Mouse (Mus musculus) lung, postnatal 14 days (tissue): ENCODE measurements around the gene Serpina3n.
"Not testable (repeated sequence)": the region's sequence is repeated elsewhere in the genome, so short reads cannot be mapped to it uniquely, and the experiment has no call there.

ENCODE experiments used
- DNase-seq: peaks from one replicate; pipeline ENCODE4 v3.0.0; 2021

Gene Serpina3n

GRCm38 (mm10) chr12:104440087-104440760 lies 33.7 kb downstream of the Serpina3n start:
- peak; percentile 86 for DNase-seq

GRCm38 (mm10) chr12:104443716-104444115 lies 37.2 kb downstream of the Serpina3n start:
- no peak for DNase-seq

- DNase-seq = not testable (repeated sequence)
Measured at GRCm38 (mm10) chr12:104447056-104447455, 40.5 kb downstream of the Serpina3n start.

- peak; percentile 70 for DNase-seq
Measured at GRCm38 (mm10) chr12:104448099-104448498, 41.6 kb downstream of the Serpina3n start.

GRCm38 (mm10) chr12:104450257-104450656 lies 43.7 kb downstream of the Serpina3n start:
- DNase-seq = no peak

GRCm38 (mm10) chr12:104453002-104453401 lies 46.5 kb downstream of the Serpina3n start:
- no peak for DNase-seq

- DNase-seq = no peak
Measured at GRCm38 (mm10) chr12:104459377-104459776, 52.8 kb downstream of the Serpina3n start.

- DNase-seq = no peak
Measured at GRCm38 (mm10) chr12:104461372-104461771, 54.8 kb downstream of the Serpina3n start.
